In the genomic region with DNA sequence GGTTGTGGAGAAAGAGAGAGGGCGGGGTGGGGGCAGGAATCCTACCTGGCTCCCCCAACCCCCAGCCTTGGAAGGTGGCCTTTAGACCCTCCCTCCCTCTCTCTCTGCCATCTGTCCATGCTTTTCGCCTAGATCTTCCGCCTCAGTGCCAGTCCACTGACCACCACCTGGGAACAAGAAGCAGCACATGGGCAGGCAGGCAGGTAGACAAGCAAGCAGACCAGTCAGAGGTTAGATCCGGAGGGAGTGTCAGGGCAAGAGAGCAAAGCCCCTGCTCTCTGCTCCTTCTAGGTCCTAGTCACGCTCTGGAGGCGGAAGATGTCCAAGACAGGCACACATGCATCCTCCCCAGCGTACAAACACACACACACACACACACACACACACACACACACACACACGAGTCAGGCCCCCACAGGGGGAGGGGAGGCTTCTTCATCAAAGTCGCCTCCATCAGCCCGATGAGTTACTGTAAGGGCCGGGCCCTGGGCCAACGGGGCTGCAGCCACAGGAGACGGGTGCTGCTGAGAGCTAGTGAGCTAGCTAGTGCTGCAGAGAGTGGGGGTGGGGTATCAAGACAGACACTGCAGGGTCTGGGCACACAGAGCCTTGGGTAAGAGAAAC, we compare ENCODE assay signal across 8 mouse cellular contexts. TPM values are rescaled to one million over a fixed set of nuclear protein-coding genes. Genes with fewer than 3 reads are reported as not detected.
DNase-seq lines count a peak whose midpoint lies in the region; ATAC-seq lines count a peak whose summit lies in the region.

No protein-coding gene starts in this region.

- peak; percentile 61 for ATAC-seq in heart, embryonic 12.5 days (ENCODE audit: insufficient number of reproducible peaks, low FRiP score)
- ATAC-seq in intestine, embryonic 16.5 days, result peak; percentile 72
- peak; percentile 18; the same call in 1 of the 2 replicates for ATAC-seq in stomach, embryonic 14.5 days (ENCODE audit: insufficient number of reproducible peaks, insufficient read depth, low FRiP score, low read depth)

- no peak overlapping the region for H3K4me3 ChIP-seq in heart, embryonic 12.5 days
- no peak overlapping the region for H3K4me3 ChIP-seq in intestine, embryonic 16.5 days (ENCODE audit: low read length)
- no peak overlapping the region for H3K4me3 ChIP-seq in stomach, embryonic 14.5 days (ENCODE audit: low read depth, low read length)

- peaks cover 71% of the 10 kb centered on the region for H3K4me1 ChIP-seq in heart, embryonic 12.5 days (replicated peaks)
- peaks cover 42% of the 10 kb centered on the region for H3K4me1 ChIP-seq in intestine, embryonic 16.5 days (ENCODE audit: control insufficient read depth, insufficient read depth, low read length)
- H3K4me1 ChIP-seq in stomach, embryonic 14.5 days (ENCODE audit: control insufficient read depth, insufficient read depth, low read length), result peaks cover 42% of the 10 kb centered on the region

- H3K4me2 ChIP-seq in heart, embryonic 12.5 days, result peak overlapping the region; percentile 8; the same call in 1 of the 2 replicates
- no peak overlapping the region for H3K4me2 ChIP-seq in intestine, embryonic 16.5 days (ENCODE audit: low read depth, low read length)
- H3K4me2 ChIP-seq in stomach, embryonic 14.5 days (replicated peaks; ENCODE audit: low read depth, low read length), result no peak overlapping the region

- WGBS in heart, embryonic 12.5 days, result 41% methylated on average over 13 of the region's 13 CpGs
- 49% methylated on average over 12 of the region's 13 CpGs for WGBS in intestine, embryonic 16.5 days
- 42% methylated on average over 12 of the region's 13 CpGs for WGBS in stomach, embryonic 14.5 days

- no peaks in the 10 kb centered on the region for H3K9me3 ChIP-seq in heart, embryonic 12.5 days (replicated peaks)
- no peaks in the 10 kb centered on the region for H3K9me3 ChIP-seq in intestine, embryonic 16.5 days (ENCODE audit: control insufficient read depth, low read length)
- H3K9me3 ChIP-seq in stomach, embryonic 14.5 days (ENCODE audit: control insufficient read depth, low read depth, low read length), result no peaks in the 10 kb centered on the region

- 0 out of 2 replicates have a peak overlapping the region, but pooled peaks have one; percentile 12 for H3K27ac ChIP-seq in heart, embryonic 12.5 days (ENCODE audit: poor library complexity, severe bottlenecking)
- H3K27ac ChIP-seq in intestine, embryonic 16.5 days (ENCODE audit: low read length), result no peak overlapping the region
- peak overlapping the region; percentile 15; the same call in 1 of the 2 replicates for H3K27ac ChIP-seq in stomach, embryonic 14.5 days (ENCODE audit: low read length)

- H3K36me3 ChIP-seq in heart, embryonic 12.5 days, result no peaks in the 10 kb centered on the region
- H3K36me3 ChIP-seq in intestine, embryonic 16.5 days (ENCODE audit: control insufficient read depth, insufficient read depth, low read length), result no peaks in the 10 kb centered on the region
- H3K36me3 ChIP-seq in stomach, embryonic 14.5 days (ENCODE audit: control insufficient read depth, insufficient read depth, low read length), result no peaks in the 10 kb centered on the region

- DNase-seq in heart, adult 18-20 months, result no peak
- DNase-seq in Muller cell, postnatal 12 days (ENCODE audit: inconsistent ontology term), result peak; percentile 80
- peak; percentile 64 to 65 for DNase-seq in cerebellum, postnatal 36 days
- DNase-seq in left cerebral cortex, adult 9 months (ENCODE audit: low spot score in 2 of 2), result no peak
- no peak for DNase-seq in gastrocnemius, adult 8-10 months (ENCODE audit: low spot score in 2 of 2)

- peaks cover 43% of the 10 kb centered on the region for H3K27me3 ChIP-seq in heart, embryonic 12.5 days (replicated peaks)
- peaks cover 6% of the 10 kb centered on the region; the same call in 1 of the 2 replicates for H3K27me3 ChIP-seq in intestine, embryonic 16.5 days (replicated peaks; ENCODE audit: control insufficient read depth, insufficient read depth, low read length)
- no peaks in the 10 kb centered on the region for H3K27me3 ChIP-seq in stomach, embryonic 14.5 days (ENCODE audit: control insufficient read depth, insufficient read depth, low read length)

- H3K9ac ChIP-seq in heart, embryonic 12.5 days, result no peak overlapping the region
- no peak overlapping the region for H3K9ac ChIP-seq in intestine, embryonic 16.5 days (ENCODE audit: low read depth, low read length)
- H3K9ac ChIP-seq in stomach, embryonic 14.5 days (replicated peaks; ENCODE audit: low read depth, low read length), result no peak overlapping the region

RNA-seq across cellular contexts. Expression of a gene that starts 19.8 kb away (rescaled TPM):
- 3.7 TPM in 2 replicates for polyA plus RNA-seq in heart, embryonic 12.5 days (2016; fragmentation: Nextera tagmentation; extraction: Ambion mirVana)
- total RNA-seq in heart, adult 18-20 months (2021), result 1 to 10 TPM; 3.3 to 4.4 TPM
- polyA plus RNA-seq in intestine, embryonic 16.5 days (2015; fragmentation: Nextera tagmentation; extraction: Ambion mirVana), result 5.5 and 5.6 TPM in 2 replicates
- 9.3 and 11.3 TPM in 2 replicates for polyA plus RNA-seq in stomach, embryonic 14.5 days (2014; fragmentation: Nextera tagmentation; extraction: Ambion mirVana)
- 10 to 100 TPM; 17.8 to 25.6 (median 22.5) TPM for total RNA-seq in gastrocnemius, adult 8-10 months (2022)

RNA-seq across cellular contexts. Expression of a gene that starts 22.7 kb away (rescaled TPM):
- 148 and 159 TPM in 2 replicates for polyA plus RNA-seq in heart, embryonic 12.5 days (2016; fragmentation: Nextera tagmentation; extraction: Ambion mirVana)
- 100 to 1,000 TPM; 105 TPM for total RNA-seq in heart, adult 18-20 months (2021)
- 113 and 125 TPM in 2 replicates for polyA plus RNA-seq in intestine, embryonic 16.5 days (2015; fragmentation: Nextera tagmentation; extraction: Ambion mirVana)
- 162 TPM in 2 replicates for polyA plus RNA-seq in stomach, embryonic 14.5 days (2014; fragmentation: Nextera tagmentation; extraction: Ambion mirVana)
- 10 to 100 TPM; 41.4 to 51.9 (median 49.4) TPM for total RNA-seq in gastrocnemius, adult 8-10 months (2022)

RNA-seq across cellular contexts. Expression of a gene that starts 36.2 kb away (rescaled TPM):
- 39.7 and 40.9 TPM in 2 replicates for polyA plus RNA-seq in heart, embryonic 12.5 days (2016; fragmentation: Nextera tagmentation; extraction: Ambion mirVana)
- 10 to 100 TPM; 35.0 to 37.3 TPM for total RNA-seq in heart, adult 18-20 months (2021)
- 57.5 and 64.9 TPM in 2 replicates for polyA plus RNA-seq in intestine, embryonic 16.5 days (2015; fragmentation: Nextera tagmentation; extraction: Ambion mirVana)
- 65.3 and 71.5 TPM in 2 replicates for polyA plus RNA-seq in stomach, embryonic 14.5 days (2014; fragmentation: Nextera tagmentation; extraction: Ambion mirVana)
- 10 to 100 TPM; 57.2 to 67.4 (median 59.9) TPM for total RNA-seq in gastrocnemius, adult 8-10 months (2022)

RNA-seq across cellular contexts. Expression of a gene that starts 37.0 kb away (rescaled TPM):
- 4.4 and 4.9 TPM in 2 replicates for polyA plus RNA-seq in heart, embryonic 12.5 days (2016; fragmentation: Nextera tagmentation; extraction: Ambion mirVana)
- 10 to 100 TPM in 1 of 2 experiments, 1 to 10 TPM in 1; 9.7 to 11.0 TPM for total RNA-seq in heart, adult 18-20 months (2021)
- 7.6 and 8.7 TPM in 2 replicates for polyA plus RNA-seq in intestine, embryonic 16.5 days (2015; fragmentation: Nextera tagmentation; extraction: Ambion mirVana)
- 30.7 and 30.9 TPM in 2 replicates for polyA plus RNA-seq in stomach, embryonic 14.5 days (2014; fragmentation: Nextera tagmentation; extraction: Ambion mirVana)
- 10 to 100 TPM in 3 of 4 experiments, 1 to 10 TPM in 1; 8.4 to 13.1 (median 10.3) TPM for total RNA-seq in gastrocnemius, adult 8-10 months (2022)

RNA-seq across cellular contexts. Expression of a gene that starts 45.9 kb away (rescaled TPM):
- polyA plus RNA-seq in heart, embryonic 12.5 days (2016; fragmentation: Nextera tagmentation; extraction: Ambion mirVana), result 113 and 118 TPM in 2 replicates
- total RNA-seq in heart, adult 18-20 months (2021), result 10 to 100 TPM; 70.4 to 79.1 TPM
- polyA plus RNA-seq in intestine, embryonic 16.5 days (2015; fragmentation: Nextera tagmentation; extraction: Ambion mirVana), result 136 and 143 TPM in 2 replicates
- polyA plus RNA-seq in stomach, embryonic 14.5 days (2014; fragmentation: Nextera tagmentation; extraction: Ambion mirVana), result 121 and 126 TPM in 2 replicates
- total RNA-seq in gastrocnemius, adult 8-10 months (2022), result 10 to 100 TPM; 39.1 to 50.9 (median 40.7) TPM

Comparison
In these comparisons a context has a peak if more than half of its experiments do, and no peak if none do; other contexts are left out.
1. ATAC-seq: peak in every context shown above with its lines; median percentile 72 in intestine, embryonic 16.5 days; 61 in heart, embryonic 12.5 days; 18 in stomach, embryonic 14.5 days.
2. DNase-seq: peak in Muller cell, postnatal 12 days (single experiment) and cerebellum, postnatal 36 days (2 of 2); none in heart, adult 18-20 months (0 of 2), left cerebral cortex, adult 9 months (0 of 2) and gastrocnemius, adult 8-10 months (0 of 2).